Mouse (Mus musculus) G1E (cell line): ENCODE data around the gene Ovgp1.

Experiments
- CTCF ChIP-seq: IDR thresholded peaks from 2 replicates; pipeline ENCODE4 v1.5.1; 2012; ENCODE audit warnings: low read depth, low read length, inconsistent platforms, mixed read lengths
- GATA1 ChIP-seq: IDR thresholded peaks from 2 replicates; pipeline ENCODE4 v1.6.1; 2012; ENCODE audit warnings: borderline replicate concordance, low read length, inconsistent platforms, mixed read lengths
- GATA2 ChIP-seq: IDR thresholded peaks from 2 replicates; pipeline ENCODE4 v1.6.1; 2012; ENCODE audit warnings: low read depth, low read length, inconsistent platforms, borderline replicate concordance
- POLR2AphosphoS5 ChIP-seq: IDR thresholded peaks from 2 replicates; pipeline ENCODE4 v1.6.1; 2012; ENCODE audit warnings: low read depth, low read length, inconsistent platforms; ENCODE audit not compliant: insufficient replicate concordance
- TAL1 ChIP-seq: conservative IDR thresholded peaks from 2 replicates; pipeline ENCODE4 v1.6.1; 2012; ENCODE audit warnings: low read depth, low read length, inconsistent platforms, mixed read lengths

GRCm38 (mm10) chr3:105933926-105934325 is 39.6 kb upstream of the Ovgp1 start:
- no peak for TF ChIP-seq CTCF
- no peak for TF ChIP-seq GATA1
- no peak for TF ChIP-seq GATA2
- TF ChIP-seq POLR2AphosphoS5, result no peak
- TF ChIP-seq TAL1, result no peak
